ENCODE assay signal across 7 mouse cellular contexts in the genomic region with DNA sequence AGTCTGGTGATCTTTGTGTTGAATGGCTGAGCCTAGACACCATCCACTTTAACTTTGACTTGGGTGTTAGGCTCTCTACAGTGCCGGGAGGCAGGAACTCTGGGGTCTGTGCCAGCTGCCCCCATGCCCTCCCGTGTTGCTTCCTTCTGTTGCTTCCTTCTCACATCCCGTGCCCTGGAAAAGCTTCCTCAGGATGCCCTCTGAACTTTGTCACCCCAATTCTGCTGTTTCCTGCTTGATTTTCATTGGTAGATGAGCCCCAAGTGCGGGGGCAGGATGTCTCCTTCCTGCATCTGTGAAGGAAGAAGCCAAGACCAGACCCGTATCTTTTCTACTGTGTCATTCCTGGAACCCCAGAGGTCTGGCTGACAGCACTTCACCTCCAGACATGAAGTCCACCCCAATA. TPM values are rescaled to one million over a fixed set of nuclear protein-coding genes. Genes with fewer than 3 reads are reported as not detected.
DNase-seq lines count a peak whose midpoint lies in the region; ATAC-seq and TF ChIP-seq lines count a peak whose summit lies in the region.

No protein-coding gene starts in this region.

- H3K9ac ChIP-seq in midbrain, postnatal 0 days (replicated peaks; ENCODE audit: low read length, poor library complexity, severe bottlenecking) = no peak overlapping the region
- H3K9ac ChIP-seq in midbrain, embryonic 16.5 days (ENCODE audit: low read depth, low read length) = no peak overlapping the region
- no peak overlapping the region for H3K9ac ChIP-seq in heart, embryonic 13.5 days

- no peaks in the 10 kb centered on the region; the same call in 1 of the 2 replicates for H3K4me1 ChIP-seq in midbrain, postnatal 0 days (ENCODE audit: insufficient read depth, low read length)
- H3K4me1 ChIP-seq in midbrain, embryonic 16.5 days (ENCODE audit: control insufficient read depth, insufficient read depth, low read length) = peaks cover 14% of the 10 kb centered on the region
- peaks cover 40% of the 10 kb centered on the region for H3K4me1 ChIP-seq in heart, embryonic 13.5 days

- H3K36me3 ChIP-seq in midbrain, postnatal 0 days (ENCODE audit: insufficient read depth, low read length) = no peaks in the 10 kb centered on the region
- no peaks in the 10 kb centered on the region for H3K36me3 ChIP-seq in midbrain, embryonic 16.5 days (ENCODE audit: control insufficient read depth, insufficient read depth, low read length)
- H3K36me3 ChIP-seq in heart, embryonic 13.5 days = no peaks in the 10 kb centered on the region

- TF ChIP-seq CTCF in midbrain, postnatal 0 days (IDR thresholded peaks at IDR 0.05) = no peak

- H3K27ac ChIP-seq in midbrain, postnatal 0 days (ENCODE audit: low read depth, low read length) = 0 out of 2 replicates have a peak overlapping the region, but pooled peaks have one; percentile 3
- no peak overlapping the region for H3K27ac ChIP-seq in midbrain, embryonic 16.5 days (ENCODE audit: low read length)
- peak overlapping the region; percentile 73; the same call in 1 of the 2 replicates for H3K27ac ChIP-seq in heart, embryonic 13.5 days (replicated peaks)

- no peaks in the 10 kb centered on the region for H3K9me3 ChIP-seq in midbrain, postnatal 0 days (ENCODE audit: low read length)
- no peaks in the 10 kb centered on the region for H3K9me3 ChIP-seq in midbrain, embryonic 16.5 days (replicated peaks; ENCODE audit: control insufficient read depth, low read length, poor library complexity, severe bottlenecking)
- H3K9me3 ChIP-seq in heart, embryonic 13.5 days = no peaks in the 10 kb centered on the region

- H3K4me2 ChIP-seq in midbrain, postnatal 0 days (ENCODE audit: low read depth, low read length, poor library complexity, severe bottlenecking) = no peak overlapping the region
- no peak overlapping the region for H3K4me2 ChIP-seq in midbrain, embryonic 16.5 days (ENCODE audit: low read length)
- H3K4me2 ChIP-seq in heart, embryonic 13.5 days = no peak overlapping the region

- 77% methylated on average over 5 of the region's 5 CpGs for WGBS in midbrain, postnatal 0 days
- WGBS in midbrain, embryonic 16.5 days = 78% methylated on average over 5 of the region's 5 CpGs
- WGBS in heart, embryonic 13.5 days = 56% methylated on average over 5 of the region's 5 CpGs

- DNase-seq in midbrain, postnatal 0 days (ENCODE audit: low spot score) = no peak
- DNase-seq in kidney, postnatal 36 days = peak; percentile 73
- DNase-seq in thymus, postnatal 36 days = peak; percentile 63 to 70
- DNase-seq in cerebellum, adult 8-10 months = no peak
- DNase-seq in urinary bladder, postnatal 25 days (ENCODE audit: low spot score) = no peak

- no peak overlapping the region for H3K4me3 ChIP-seq in midbrain, postnatal 0 days (ENCODE audit: low read depth, low read length)
- no peak overlapping the region for H3K4me3 ChIP-seq in midbrain, embryonic 16.5 days (ENCODE audit: low read depth, low read length)
- H3K4me3 ChIP-seq in heart, embryonic 13.5 days = no peak overlapping the region

- no peak for ATAC-seq in midbrain, postnatal 0 days (ENCODE audit: low FRiP score)
- ATAC-seq in midbrain, embryonic 16.5 days = no peak
- no peak for ATAC-seq in heart, embryonic 13.5 days (ENCODE audit: extremely low read depth, insufficient number of reproducible peaks, low FRiP score, low TSS enrichment)

- H3K27me3 ChIP-seq in midbrain, postnatal 0 days (ENCODE audit: insufficient read depth, low read length) = no peaks in the 10 kb centered on the region
- H3K27me3 ChIP-seq in midbrain, embryonic 16.5 days (ENCODE audit: control insufficient read depth, insufficient read depth, low read depth, low read length) = no peaks in the 10 kb centered on the region
- H3K27me3 ChIP-seq in heart, embryonic 13.5 days (replicated peaks) = no peaks in the 10 kb centered on the region

RNA-seq across cellular contexts. Expression of gene Cstad, which starts 41.4 kb away (rescaled TPM):
- 0.55 and 2.2 TPM in 2 replicates for total RNA-seq in midbrain, postnatal 0 days (2014; rRNA removed)
- polyA plus RNA-seq in midbrain, postnatal 0 days (2015; fragmentation: Nextera tagmentation; extraction: Ambion mirVana) = 0.64 and 0.70 TPM in 2 replicates
- polyA plus RNA-seq in midbrain, embryonic 16.5 days (2015; fragmentation: Nextera tagmentation; extraction: Ambion mirVana) = 0.62 TPM in 2 replicates
- polyA plus RNA-seq in heart, embryonic 13.5 days (2015; fragmentation: Nextera tagmentation; extraction: Ambion mirVana) = 2.1 and 2.4 TPM in 2 replicates

Comparison
In these comparisons a context has a peak if more than half of its experiments do, and no peak if none do; other contexts are left out.
1. DNase-seq: peak in kidney, postnatal 36 days (2 of 2) and thymus, postnatal 36 days (2 of 2); none in midbrain, postnatal 0 days (single experiment), cerebellum, adult 8-10 months (single experiment) and urinary bladder, postnatal 25 days (single experiment).